Comparison of ENCODE assay signal across 10 mouse cellular contexts in genomic region chr1:35017471-35017870, GRCm38 (mm10).
DNase-seq lines count a peak whose midpoint lies in the region; ATAC-seq lines count a peak whose summit lies in the region.
"Had no signal": no experiment of that assay in that cellular context is flagged by ENCODE, and none has a peak within 500 bp of the region (broad histone marks: within the 10 kb centered on the region; RNA-seq: fewer than 3 reads in every experiment).

No protein-coding gene starts in this region.

- H3K36me3 ChIP-seq in embryonic facial prominence, embryonic 14.5 days (ENCODE audit: control insufficient read depth, insufficient read depth, low read length) = no peaks in the 10 kb centered on the region
- H3K36me3 ChIP-seq in midbrain, embryonic 16.5 days (ENCODE audit: control insufficient read depth, insufficient read depth, low read length) = no peaks in the 10 kb centered on the region
- H3K36me3 ChIP-seq: intestine, embryonic 15.5 days had no signal

- no peak overlapping the region for H3K4me2 ChIP-seq in embryonic facial prominence, embryonic 14.5 days (ENCODE audit: low read depth, low read length)
- H3K4me2 ChIP-seq in midbrain, embryonic 16.5 days (ENCODE audit: low read length) = no peak overlapping the region
- H3K4me2 ChIP-seq: intestine, embryonic 15.5 days had no signal

- WGBS in embryonic facial prominence, embryonic 14.5 days = 71% methylated on average over 4 of the region's 4 CpGs
- 70% methylated on average over 4 of the region's 4 CpGs for WGBS in midbrain, embryonic 16.5 days

- DNase-seq in heart, postnatal 14 days = peak; percentile 7 to 27
- no peak for DNase-seq in heart, adult 8-10 months (ENCODE audit: low spot score)
- DNase-seq in thymus, postnatal 14 days = peak; percentile 3
- no peak for DNase-seq in thymus, postnatal 25 days
- DNase-seq in embryonic facial prominence, embryonic 14.5 days (ENCODE audit: low spot score) = peak; percentile 85
- DNase-seq in yolk sac, embryonic 10.5 days (ENCODE audit: low spot score) = peak; percentile 32
- no peak for DNase-seq in T-cell, adult 2 months (ENCODE audit: low spot score)

- H3K4me1 ChIP-seq in embryonic facial prominence, embryonic 14.5 days (ENCODE audit: control insufficient read depth, insufficient read depth, low read length) = no peaks in the 10 kb centered on the region
- 0 out of 2 replicates have a peak, but pooled peaks cover 2% of the 10 kb centered on the region for H3K4me1 ChIP-seq in midbrain, embryonic 16.5 days (ENCODE audit: control insufficient read depth, insufficient read depth, low read length)
- H3K4me1 ChIP-seq: intestine, embryonic 15.5 days had no signal

- no peaks in the 10 kb centered on the region for H3K9me3 ChIP-seq in embryonic facial prominence, embryonic 14.5 days (ENCODE audit: control insufficient read depth, low read length)
- no peaks in the 10 kb centered on the region for H3K9me3 ChIP-seq in midbrain, embryonic 16.5 days (replicated peaks; ENCODE audit: control insufficient read depth, low read length, poor library complexity, severe bottlenecking)
- H3K9me3 ChIP-seq: intestine, embryonic 15.5 days had no signal

- no peak for ATAC-seq in embryonic facial prominence, embryonic 14.5 days (ENCODE audit: low read depth)
- no peak for ATAC-seq in midbrain, embryonic 16.5 days
- ATAC-seq: intestine, embryonic 15.5 days had no signal

- no peaks in the 10 kb centered on the region for H3K27me3 ChIP-seq in embryonic facial prominence, embryonic 14.5 days (replicated peaks; ENCODE audit: control insufficient read depth, insufficient read depth, low read length)
- no peaks in the 10 kb centered on the region for H3K27me3 ChIP-seq in midbrain, embryonic 16.5 days (ENCODE audit: control insufficient read depth, insufficient read depth, low read depth, low read length)
- H3K27me3 ChIP-seq: intestine, embryonic 15.5 days had no signal

- H3K9ac ChIP-seq in embryonic facial prominence, embryonic 14.5 days (ENCODE audit: low read depth, low read length) = no peak overlapping the region
- no peak overlapping the region for H3K9ac ChIP-seq in midbrain, embryonic 16.5 days (ENCODE audit: low read depth, low read length)
- H3K9ac ChIP-seq: intestine, embryonic 15.5 days had no signal

- intact Hi-C loops in heart, postnatal 14 days (cut with DNase I) = no loop called here

- no peak overlapping the region for H3K27ac ChIP-seq in embryonic facial prominence, embryonic 14.5 days (replicated peaks; ENCODE audit: low read depth, low read length)
- no peak overlapping the region for H3K27ac ChIP-seq in midbrain, embryonic 16.5 days (ENCODE audit: low read length)
- H3K27ac ChIP-seq: intestine, embryonic 15.5 days; macrophage had no signal

- no peak overlapping the region for H3K4me3 ChIP-seq in embryonic facial prominence, embryonic 14.5 days (ENCODE audit: low read depth, low read length)
- no peak overlapping the region for H3K4me3 ChIP-seq in midbrain, embryonic 16.5 days (ENCODE audit: low read depth, low read length)
- H3K4me3 ChIP-seq: intestine, embryonic 15.5 days had no signal

Comparison
In these comparisons a context has a peak if more than half of its experiments do, and no peak if none do; other contexts are left out.
1. DNase-seq: peak in heart, postnatal 14 days (2 of 2), thymus, postnatal 14 days (single experiment), embryonic facial prominence, embryonic 14.5 days (single experiment) and yolk sac, embryonic 10.5 days (single experiment); none in heart, adult 8-10 months (single experiment), thymus, postnatal 25 days (single experiment) and T-cell, adult 2 months (single experiment).